Mouse (Mus musculus) CH12.LX (cell line): ENCODE results near the gene Setd5. TPM values are rescaled to one million over a fixed set of nuclear protein-coding genes. Genes with fewer than 3 reads are reported as not detected.

Source experiments
- DNase-seq: peaks from one replicate; pipeline ENCODE4 v3.0.0-alpha.2; 2013; ENCODE audit errors: extremely low read depth
- H3K27ac ChIP-seq: 2 replicates; pipeline ENCODE4 v1.5.1; 2012; ENCODE audit warnings: low read depth, mild to moderate bottlenecking, control low read depth, moderate library complexity; ENCODE audit not compliant: insufficient read depth
- H3K27me3 ChIP-seq: replicated peaks from 2 replicates; pipeline ENCODE3; 2012; ENCODE audit warnings: inconsistent platforms
- H3K36me3 ChIP-seq, 2 experiments: replicated peaks in 1 of 2; 2 replicates each; pipeline versions ENCODE3 to v1.6.1; 2012; ENCODE audit warnings: inconsistent platforms in 1 of 2, low read length in 1 of 2, mild to moderate bottlenecking in 1 of 2, mixed read lengths in 1 of 2, moderate library complexity in 1 of 2; ENCODE audit not compliant: control insufficient read depth in 1 of 2, insufficient read depth in 1 of 2
- H3K4me1 ChIP-seq, 2 experiments: 2 replicates each; pipeline ENCODE4 v1.6.1; 2012; ENCODE audit warnings: inconsistent platforms in 1 of 2, moderate library complexity in 1 of 2; ENCODE audit not compliant: insufficient read depth in 2 of 2, control insufficient read depth in 1 of 2
- H3K4me2 ChIP-seq: 2 replicates; pipeline ENCODE4 v1.6.1; 2012; ENCODE audit warnings: low read depth, mild to moderate bottlenecking, control low read depth; ENCODE audit not compliant: poor library complexity, insufficient read depth, severe bottlenecking
- H3K4me3 ChIP-seq, 3 experiments: fragments of 150-350 bp in 1 of 3; sonication (generic) in 1 of 3; replicated peaks in 1 of 3; 2 replicates each; pipeline versions ENCODE3 to v1.5.1; 2011 to 2012; ENCODE audit warnings: low read depth in 2 of 3, low read length in 2 of 3, mild to moderate bottlenecking in 2 of 3, moderate library complexity in 2 of 3, control low read depth in 1 of 3, improper control_type of control experiment in 1 of 3, inconsistent platforms in 1 of 3, mixed read lengths in 1 of 3; ENCODE audit not compliant: poor library complexity in 1 of 3
- H3K79me2 ChIP-seq: replicated peaks from 2 replicates; pipeline ENCODE4 v1.6.1; 2012; ENCODE audit warnings: mild to moderate bottlenecking, moderate library complexity; ENCODE audit not compliant: control insufficient read depth, poor library complexity, insufficient read depth, severe bottlenecking; ENCODE audit errors: extremely low read depth
- H3K9ac ChIP-seq: 2 replicates; pipeline ENCODE4 v1.6.1; 2012; ENCODE audit warnings: low read depth, mild to moderate bottlenecking, control low read depth, moderate library complexity; ENCODE audit not compliant: insufficient read depth
- H3K9me3 ChIP-seq: replicated peaks from 2 replicates; pipeline ENCODE3; 2012; ENCODE audit warnings: low read length, inconsistent platforms, mixed read lengths
- BHLHE40 ChIP-seq: IDR thresholded peaks from 2 replicates; pipeline ENCODE4 v1.6.1; 2011; ENCODE audit warnings: mild to moderate bottlenecking, low read depth, low read length, improper control_type of control experiment
- CHD1 ChIP-seq: IDR thresholded peaks from 2 replicates; pipeline ENCODE4 v1.6.1; 2012; ENCODE audit warnings: low read depth, low read length, improper control_type of control experiment, inconsistent platforms
- CTCF ChIP-seq, 2 experiments: IDR thresholded peaks in 1 of 2; conservative IDR thresholded peaks in 1 of 2; 2 replicates each; pipeline ENCODE4 v1.5.1; 2011 to 2012; ENCODE audit warnings: low read depth in 2 of 2, low read length in 2 of 2, improper control_type of control experiment in 1 of 2, inconsistent platforms in 1 of 2, mild to moderate bottlenecking in 1 of 2, moderate library complexity in 1 of 2
- E2F4 ChIP-seq: IDR thresholded peaks from 2 replicates; pipeline ENCODE4 v1.6.1; 2011; ENCODE audit warnings: low read depth, low read length, improper control_type of control experiment; ENCODE audit not compliant: insufficient replicate concordance
- ELF1 ChIP-seq: IDR thresholded peaks from 2 replicates; pipeline ENCODE4 v1.6.1; 2014; ENCODE audit warnings: low read depth, mild to moderate bottlenecking, inconsistent platforms, low read length, improper control_type of control experiment
- EP300 ChIP-seq: IDR thresholded peaks from 2 replicates; pipeline ENCODE4 v1.6.1; 2011; ENCODE audit warnings: low read length, improper control_type of control experiment
- ETS1 ChIP-seq: conservative IDR thresholded peaks from 2 replicates; pipeline ENCODE4 v1.6.1; 2012; ENCODE audit warnings: low read depth, mild to moderate bottlenecking, inconsistent platforms, low read length, improper control_type of control experiment, moderate library complexity
- IRF4 ChIP-seq: IDR thresholded peaks from 2 replicates; pipeline ENCODE4 v1.6.1; 2014; ENCODE audit warnings: low read depth, mild to moderate bottlenecking, inconsistent platforms, low read length, improper control_type of control experiment
- JUN ChIP-seq: IDR thresholded peaks from 2 replicates; pipeline ENCODE4 v1.6.1; 2011; ENCODE audit warnings: low read depth, mild to moderate bottlenecking, low read length, improper control_type of control experiment, moderate library complexity; ENCODE audit not compliant: insufficient read depth
- JUND ChIP-seq: conservative IDR thresholded peaks from 2 replicates; pipeline ENCODE4 v1.6.1; 2011; ENCODE audit warnings: low read depth, low read length, improper control_type of control experiment
- KAT2A ChIP-seq: IDR thresholded peaks from 2 replicates; pipeline ENCODE4 v1.6.1; 2012; ENCODE audit warnings: low read length, improper control_type of control experiment, inconsistent platforms; ENCODE audit not compliant: insufficient replicate concordance
- MAFK ChIP-seq: IDR thresholded peaks from 2 replicates; pipeline ENCODE4 v1.6.1; 2011; ENCODE audit warnings: low read length, improper control_type of control experiment; ENCODE audit not compliant: insufficient replicate concordance
- MAX ChIP-seq: IDR thresholded peaks from 2 replicates; pipeline ENCODE4 v1.6.1; 2011; ENCODE audit warnings: low read length, improper control_type of control experiment
- MAZ ChIP-seq: IDR thresholded peaks from 2 replicates; pipeline ENCODE4 v1.6.1; 2012; ENCODE audit warnings: low read depth, mild to moderate bottlenecking, inconsistent platforms, low read length, improper control_type of control experiment, moderate library complexity
- MEF2A ChIP-seq: IDR thresholded peaks from 2 replicates; pipeline ENCODE4 v1.6.1; 2014; ENCODE audit warnings: low read depth, mild to moderate bottlenecking, inconsistent platforms, low read length, improper control_type of control experiment, borderline replicate concordance
- MXI1 ChIP-seq: IDR thresholded peaks from 2 replicates; pipeline ENCODE4 v1.6.1; 2011; ENCODE audit warnings: mild to moderate bottlenecking, low read depth, low read length, improper control_type of control experiment
- MYC ChIP-seq: IDR thresholded peaks from 2 replicates; pipeline ENCODE4 v1.6.1; 2011; ENCODE audit warnings: low read depth, mild to moderate bottlenecking, improper control_type of control experiment, low read length
- NRF1 ChIP-seq: IDR thresholded peaks from 2 replicates; pipeline ENCODE4 v1.6.1; 2014; ENCODE audit warnings: low read depth, mild to moderate bottlenecking, inconsistent platforms, low read length, improper control_type of control experiment, moderate library complexity
- PAX5 ChIP-seq: IDR thresholded peaks from 2 replicates; pipeline ENCODE4 v1.6.1; 2012; ENCODE audit warnings: low read length, inconsistent platforms, mixed read lengths
- POLR2A ChIP-seq: IDR thresholded peaks from 2 replicates; pipeline ENCODE4 v1.6.1; 2011; ENCODE audit warnings: low read depth, mild to moderate bottlenecking, improper control_type of control experiment, low read length
- POLR2AphosphoS2 ChIP-seq: IDR thresholded peaks from 2 replicates; pipeline ENCODE4 v1.6.1; 2011; ENCODE audit warnings: low read depth, low read length, improper control_type of control experiment
- RAD21 ChIP-seq: IDR thresholded peaks from 2 replicates; pipeline ENCODE4 v1.6.1; 2011; ENCODE audit warnings: low read depth, mild to moderate bottlenecking, low read length, improper control_type of control experiment, moderate library complexity
- RCOR1 ChIP-seq: conservative IDR thresholded peaks from 2 replicates; pipeline ENCODE4 v1.6.1; 2012; ENCODE audit warnings: low read depth, mild to moderate bottlenecking, inconsistent platforms, low read length, improper control_type of control experiment
- SIN3A ChIP-seq: IDR thresholded peaks from 2 replicates; pipeline ENCODE4 v1.6.1; 2012; ENCODE audit warnings: low read length, improper control_type of control experiment, inconsistent platforms
- SMC3 ChIP-seq: IDR thresholded peaks from 2 replicates; pipeline ENCODE4 v1.6.1; 2011; ENCODE audit warnings: low read depth, low read length, improper control_type of control experiment
- TBP ChIP-seq: conservative IDR thresholded peaks from 2 replicates; pipeline ENCODE4 v1.6.1; 2011; ENCODE audit warnings: low read depth, low read length, improper control_type of control experiment
- USF1 ChIP-seq: IDR thresholded peaks from 2 replicates; pipeline ENCODE4 v1.6.1; 2014; ENCODE audit warnings: low read depth, mild to moderate bottlenecking, inconsistent platforms, low read length, improper control_type of control experiment
- ZC3H11A ChIP-seq: IDR thresholded peaks from 2 replicates; pipeline ENCODE4 v1.6.1; 2012; ENCODE audit warnings: low read depth, mild to moderate bottlenecking, inconsistent platforms, low read length, improper control_type of control experiment
- ZMIZ1 ChIP-seq: IDR thresholded peaks from 2 replicates; pipeline ENCODE4 v1.6.1; 2012; ENCODE audit warnings: low read depth, mild to moderate bottlenecking, inconsistent platforms, low read length, improper control_type of control experiment
- ZNF384 ChIP-seq: IDR thresholded peaks from 2 replicates; pipeline ENCODE4 v1.6.1; 2012; ENCODE audit warnings: low read depth, low read length, improper control_type of control experiment, inconsistent platforms
- dilution Hi-C: fragments of 300-500 bp; cut with MboI; formaldehyde crosslinking; loops from 2 replicates; pipeline ENCODE4 v1.14.3; 2020; ENCODE audit warnings: low sequenced_read_pairs; ENCODE audit not compliant: extremely low pct_unique_long_range_greater_than_20kb, extremely low pct_ligation_motif_present
- in situ Hi-C: fragments of 300-500 bp; cut with MboI; formaldehyde crosslinking; loops from 3 replicates; pipeline ENCODE4 v1.14.3; 2019; ENCODE audit warnings: low sequenced_read_pairs, low pct_ligation_motif_present, low pct_unique_long_range_greater_than_20kb, mixed read lengths
- polyA plus RNA-seq: library from polyadenylated mRNA; unstranded; fragments of >175 nt; gene quantifications from 2 replicates; pipeline ENCODE4 v1.2.1, GENCODE M21; 2012; ENCODE audit warnings: low read depth; ENCODE audit not compliant: insufficient read length
- total RNA-seq, 2 experiments: library from RNA; depleted of rRNA; stranded (reverse); fragments of 300-350 nt in 1 of 2; fragments of >200 nt in 1 of 2; gene quantifications; 2 replicates each; pipeline ENCODE4 v1.2.3; 2012 to 2014

The Setd5 gene
- total and polyA plus RNA-seq, 3 experiments, result 56.8 to 80.4 (median 67.4) TPM

- Histone ChIP-seq H3K27ac (peak overlapping the region; percentile 98; the same call in 1 of the 2 replicates), H3K9me3 (no peaks in the 10 kb centered on the region), H3K79me2 (peaks cover 71% of the 10 kb centered on the region), H3K4me3 (peak overlapping the region; percentile 58 to 87 (median 75)), H3K4me1 (peaks cover 2 to 29% of the 10 kb centered on the region in 2 experiments; a peak in 3 of 4 replicates), H3K36me3 (peaks cover 4 to 17% of the 10 kb centered on the region in 2 experiments), H3K9ac (peak overlapping the region; percentile 55), H3K4me2 (peak overlapping the region; percentile 96), H3K27me3 (no peaks in the 10 kb centered on the region)
- no peak for TF ChIP-seq PAX5
- TF ChIP-seq MXI1, result no peak
- no peak for TF ChIP-seq NRF1
- TF ChIP-seq JUND, result no peak
- TF ChIP-seq POLR2A, result no peak
- TF ChIP-seq CTCF (conservative IDR thresholded peaks at IDR 0.05 in 1 of 2, IDR thresholded peaks at IDR 0.05 in 1 of 2; ENCODE audit: low read depth in 2 of 2, low read length in 2 of 2), result no peak
- no peak for TF ChIP-seq ETS1
- TF ChIP-seq CHD1, result peak; percentile 19; the same call in 1 of the 2 replicates
- in situ Hi-C loops (loop anchor here (5.0 kb wide), 1 partner anchor 33 kb away; no protein-coding TSS in a partner anchor), dilution Hi-C loops (no loop called here)
- no peak for DNase-seq
Observed at GRCm38 (mm10) chr6:113075261-113075660, 1.9 kb upstream of the Setd5 start.

DNA sequence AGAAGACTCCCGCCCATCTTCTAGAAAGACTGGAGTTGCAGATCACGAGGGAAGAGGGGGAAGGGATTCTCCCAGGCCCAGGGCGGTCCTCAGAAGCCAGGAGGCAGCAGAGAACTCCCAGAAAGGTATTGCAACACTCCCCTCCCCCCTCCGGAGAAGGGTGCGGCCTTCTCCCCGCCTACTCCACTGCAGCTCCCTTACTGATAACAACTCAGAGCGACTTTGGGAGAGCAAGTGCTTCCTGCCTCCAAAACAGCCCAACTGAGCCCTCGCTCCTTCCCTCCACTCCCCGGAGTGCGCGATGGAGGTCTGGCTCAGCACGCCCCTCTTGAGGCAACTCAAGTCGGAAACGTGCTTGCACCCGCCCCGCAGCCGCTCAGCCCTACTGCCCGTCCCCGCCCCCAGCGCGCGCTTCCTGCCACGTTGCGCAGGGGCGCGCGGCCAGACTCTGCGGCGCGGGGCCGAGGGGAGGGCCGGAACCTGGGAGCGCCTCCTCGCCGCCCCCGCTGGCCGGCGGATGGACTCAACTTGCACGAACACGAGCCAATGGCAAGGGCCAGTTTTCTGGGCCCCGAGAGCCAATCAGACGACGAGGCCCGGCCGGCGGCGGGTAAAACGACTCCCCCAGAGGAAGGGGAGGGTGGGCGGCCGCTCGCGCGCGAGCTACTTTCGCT is 1.0 kb upstream of the Setd5 start:
- Histone ChIP-seq H3K4me2 (peak overlapping the region; percentile 96), H3K4me3 (peak overlapping the region; percentile 58 to 87 (median 75)), H3K27ac (peak overlapping the region; percentile 98), H3K9ac (peak overlapping the region; percentile 55), H3K79me2 (peaks cover 72% of the 10 kb centered on the region), H3K27me3 (no peaks in the 10 kb centered on the region), H3K4me1 (peaks cover under 1 to 27% of the 10 kb centered on the region in 2 experiments; a peak in 3 of 4 replicates), H3K36me3 (peaks cover 2 to 13% of the 10 kb centered on the region in 2 experiments), H3K9me3 (no peaks in the 10 kb centered on the region)
- in situ Hi-C loops, result loop anchor here (5.0 kb wide), 1 partner anchor 34 kb away; no protein-coding TSS in a partner anchor
- dilution Hi-C loops, result no loop called here
- DNase-seq, result peak; percentile 94
- TF ChIP-seq POLR2AphosphoS2 (no peak), ETS1 (peak; percentile 7; the same call in 1 of the 2 replicates), POLR2A (peak; percentile 77), MAX (peak; percentile 56), MEF2A (0 out of 2 replicates have a peak, but pooled peaks have one; percentile 27), E2F4 (0 out of 2 replicates have a peak, but pooled peaks have one; percentile 69), ELF1 (peak; percentile 77), MXI1 (peak; percentile 83), ZNF384 (no peak), EP300 (no peak), JUN (no peak), TBP (peak; percentile 53; the same call in 1 of the 2 replicates), SIN3A (peak; percentile 23), RCOR1 (0 out of 2 replicates have a peak, but pooled peaks have one; percentile 23), KAT2A (0 out of 2 replicates have a peak, but pooled peaks have one; percentile 5), SMC3 (peak; percentile 9; the same call in 1 of the 2 replicates), CTCF (conservative IDR thresholded peaks at IDR 0.05 in 1 of 2, IDR thresholded peaks at IDR 0.05 in 1 of 2; ENCODE audit: low read depth in 2 of 2, low read length in 2 of 2) (peak in 1 of 2 experiments; percentile 30; a peak in 2 of 4 replicates), MAZ (no peak), ZMIZ1 (no peak; the same call in 1 of the 2 replicates), IRF4 (peak; percentile 53), ZC3H11A (no peak), MAFK (no peak), RAD21 (peak; percentile 16; the same call in 1 of the 2 replicates), MYC (peak; percentile 91; the same call in 1 of the 2 replicates), BHLHE40 (peak; percentile 87), USF1 (no peak)
